Mouse (Mus musculus) heart, adult 2 months (tissue): ENCODE results near the gene Ppp4c.

Experiments
- CTCF ChIP-seq: fragments of 200-600 bp; IDR thresholded peaks from 2 replicates; pipeline ENCODE4 v1.8.1; 2022; ENCODE audit warnings: antibody characterized with exemption, mild to moderate bottlenecking, moderate library complexity
- EP300 ChIP-seq: fragments of 200-500 bp; IDR thresholded peaks from 2 replicates; pipeline ENCODE4 v1.6.1; 2011; ENCODE audit warnings: low read depth, low read length, control low read depth; ENCODE audit not compliant: insufficient read depth
- POLR2A ChIP-seq: fragments of 200-500 bp; IDR thresholded peaks from 2 replicates; pipeline ENCODE4 v1.6.1; 2011; ENCODE audit warnings: mild to moderate bottlenecking, low read depth, low read length, control low read depth; ENCODE audit not compliant: insufficient read depth

- TF ChIP-seq POLR2A, result no peak
- no peak for TF ChIP-seq CTCF
- TF ChIP-seq EP300, result no peak
Observed at GRCm38 (mm10) chr7:126803181-126803580, 10.9 kb upstream of the Ppp4c start.
